Mouse (Mus musculus) cerebellum, postnatal 25 days (tissue): ENCODE measurements around the gene C3ar1.

ENCODE experiments used
- DNase-seq, 2 experiments: peaks; one replicate each; pipeline ENCODE4 v3.0.0; 2021; ENCODE audit warnings: mixed read lengths in 2 of 2

Gene C3ar1

DNA sequence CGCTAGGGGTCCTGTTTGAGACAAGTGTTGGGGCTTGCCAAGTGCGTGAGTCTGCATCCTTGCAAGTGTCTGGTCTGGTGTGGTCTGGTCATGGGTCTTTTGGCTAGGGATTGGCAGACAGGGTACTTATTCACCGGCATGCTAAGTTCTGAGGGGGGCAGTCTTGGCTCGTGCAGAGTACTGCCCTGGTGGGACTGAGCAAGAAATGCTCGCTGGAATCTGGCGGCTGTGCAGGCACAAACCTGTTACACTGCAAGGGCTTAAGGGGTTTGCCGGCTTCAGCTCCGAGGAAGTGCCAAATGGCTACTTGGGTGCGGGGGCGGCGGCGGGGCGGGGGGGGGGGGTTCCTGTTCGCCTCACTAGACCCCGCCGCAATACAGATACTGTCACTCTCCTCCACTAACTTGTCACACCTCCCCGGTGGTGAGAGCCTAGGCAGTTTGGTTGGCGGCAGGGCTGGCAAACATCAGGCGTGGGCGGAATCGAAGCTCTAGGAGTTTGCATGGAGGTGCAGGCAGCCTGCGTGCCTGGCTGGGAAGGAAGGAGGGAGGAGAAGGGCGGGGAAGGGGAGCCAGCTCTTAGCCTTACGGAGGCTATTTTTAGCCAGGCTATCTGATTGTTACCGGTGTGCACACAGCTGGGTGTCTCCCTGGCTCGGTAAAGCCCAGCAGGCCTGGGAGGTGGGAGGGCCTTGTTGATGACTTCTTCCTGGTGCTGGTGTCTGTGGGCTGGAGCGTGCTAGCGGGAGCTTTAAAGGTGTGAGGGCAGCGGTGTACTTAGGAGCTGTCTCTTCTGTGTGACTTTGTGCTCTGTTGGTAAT is 29.8 kb downstream of the C3ar1 start:
- peak; percentile 79 to 84 for DNase-seq

DNA sequence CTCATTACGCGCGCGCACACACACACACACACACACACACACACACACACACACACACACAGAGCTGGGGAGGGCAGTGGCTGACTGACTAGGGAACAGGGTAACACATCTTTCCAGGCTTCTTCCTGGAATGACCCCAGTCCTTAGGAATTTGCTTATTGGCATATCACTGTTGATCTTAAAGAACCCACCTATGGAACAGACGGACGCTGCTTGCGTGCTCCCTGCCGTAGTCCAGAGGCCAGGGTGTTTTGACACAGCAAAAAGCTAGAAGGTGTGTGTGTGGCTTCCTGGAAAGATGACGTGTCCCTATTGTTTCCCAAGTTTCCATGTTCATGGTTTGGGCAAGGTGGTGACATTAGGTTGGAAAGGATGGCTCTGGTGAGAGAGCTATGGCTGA is 30.8 kb downstream of the C3ar1 start:
- DNase-seq, result peak in 1 of 2 experiments; percentile 10

DNA sequence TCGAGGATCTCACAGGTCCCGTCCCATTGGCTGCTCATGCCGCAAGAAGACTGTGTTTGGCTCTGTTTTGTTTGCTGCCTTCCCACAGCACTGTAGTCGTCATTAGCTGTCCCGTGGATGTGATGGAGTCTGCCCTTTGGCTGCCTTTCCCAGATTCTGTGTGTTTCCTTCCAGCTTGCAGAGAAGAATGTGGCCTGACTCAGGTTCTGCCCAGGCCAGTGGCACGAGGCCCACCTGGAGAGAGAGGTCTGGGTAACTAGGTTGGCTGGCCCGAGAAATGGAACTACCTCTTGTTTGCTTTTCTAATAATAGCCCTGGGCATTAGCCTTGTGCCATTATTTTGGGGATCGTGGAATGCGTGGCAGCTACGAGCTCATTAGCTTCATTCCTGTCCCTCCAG is 31.9 kb downstream of the C3ar1 start:
- peak; percentile 55 to 68 for DNase-seq

DNA sequence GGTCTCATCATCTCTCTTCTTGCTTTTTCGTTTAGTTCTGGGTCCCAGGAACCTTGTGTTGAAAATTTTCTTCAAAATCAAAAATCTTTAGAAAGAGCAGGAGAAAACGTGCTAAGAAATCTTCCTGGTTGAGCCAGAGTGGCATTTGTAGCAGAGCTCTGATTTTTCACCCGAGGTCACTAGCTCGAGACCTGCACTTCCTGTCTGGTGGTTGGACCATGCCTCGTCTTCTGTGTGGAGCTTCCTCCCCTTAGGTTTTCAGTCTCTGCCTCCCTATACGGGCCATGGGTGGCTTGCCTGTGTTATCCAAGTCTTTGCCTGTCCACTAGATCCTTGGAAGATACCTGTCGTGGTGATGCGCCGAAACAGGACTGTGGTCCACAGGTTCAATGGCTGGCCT is 34.1 kb downstream of the C3ar1 start:
- DNase-seq, result peak in 1 of 2 experiments; percentile 10

DNA sequence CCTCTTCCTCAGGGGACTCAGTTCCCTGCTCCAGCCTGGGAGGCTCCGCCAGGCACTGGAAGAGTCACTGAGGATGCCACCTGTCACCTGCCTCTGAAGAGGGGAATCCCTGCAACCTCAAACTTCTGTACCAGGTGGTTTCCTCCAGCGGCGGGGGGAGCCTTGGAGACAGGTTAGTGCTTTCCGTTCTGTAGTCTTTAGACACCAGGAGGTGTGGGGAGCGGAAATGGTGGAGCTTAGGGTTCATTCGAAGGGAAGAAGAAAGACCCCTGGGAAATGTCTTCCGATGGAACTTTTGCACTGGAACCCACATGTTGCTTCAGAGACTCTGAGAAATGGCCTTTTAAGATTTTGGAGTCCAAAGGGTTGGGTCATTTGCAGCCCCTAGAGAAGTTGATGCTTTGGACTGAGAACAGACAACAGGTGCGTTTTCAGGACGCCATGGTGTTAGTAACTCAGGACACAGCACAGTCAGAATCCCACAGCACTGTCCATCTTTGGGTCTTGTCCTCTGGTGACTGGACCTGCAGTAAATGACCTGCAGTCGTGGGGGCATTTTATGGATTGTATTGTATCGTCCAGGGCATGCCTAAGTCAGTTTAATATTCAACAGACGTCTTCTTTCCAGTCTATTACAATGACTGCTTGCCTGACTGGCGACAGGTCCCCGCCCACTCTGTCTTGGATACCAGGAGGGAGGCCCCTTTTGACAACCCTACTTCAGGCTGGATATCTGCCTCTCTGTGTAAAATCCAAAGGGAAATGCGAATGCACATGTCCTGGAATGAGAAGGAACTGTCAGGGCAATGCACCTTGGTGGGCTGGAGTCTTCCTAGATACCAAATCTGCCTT is 34.9 kb downstream of the C3ar1 start:
- peak in 1 of 2 experiments; percentile 27 for DNase-seq

DNA sequence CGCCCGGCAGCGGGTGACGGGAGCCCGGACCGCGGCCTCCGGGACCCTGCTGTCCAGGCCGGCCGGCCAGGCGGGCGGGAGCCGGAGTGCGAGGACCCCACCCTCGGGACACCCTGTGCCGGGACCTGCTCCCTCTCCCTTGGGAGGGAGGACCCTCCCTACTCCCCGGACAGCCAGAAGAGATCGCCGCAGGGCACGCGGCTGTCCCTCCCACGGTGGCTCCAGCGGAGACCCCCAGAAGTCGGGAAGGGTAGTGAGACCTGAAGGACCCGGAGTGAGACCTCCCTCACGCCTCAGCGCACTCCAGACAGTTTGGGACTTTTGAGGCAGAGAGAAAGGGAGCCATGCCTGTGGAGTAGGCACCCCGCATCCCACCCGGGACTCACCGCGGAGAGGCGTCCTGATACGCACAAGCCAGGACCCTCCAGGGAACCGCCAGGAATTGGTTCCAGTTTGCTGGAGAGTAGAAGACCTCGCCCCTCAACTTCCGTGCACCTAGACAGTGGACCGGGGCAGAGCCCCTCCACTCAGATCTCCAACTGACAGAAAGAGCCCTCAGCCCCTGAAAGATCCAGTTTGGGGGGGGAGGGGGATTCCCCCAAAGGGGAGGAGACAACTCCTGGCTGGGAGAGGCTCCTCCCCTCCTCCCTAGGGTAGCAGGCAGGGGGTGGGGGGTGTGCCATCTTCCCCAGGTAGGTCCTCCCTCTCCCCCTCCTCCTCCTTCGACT is 35.7 kb downstream of the C3ar1 start:
- DNase-seq, result peak in 1 of 2 experiments; percentile 48

DNA sequence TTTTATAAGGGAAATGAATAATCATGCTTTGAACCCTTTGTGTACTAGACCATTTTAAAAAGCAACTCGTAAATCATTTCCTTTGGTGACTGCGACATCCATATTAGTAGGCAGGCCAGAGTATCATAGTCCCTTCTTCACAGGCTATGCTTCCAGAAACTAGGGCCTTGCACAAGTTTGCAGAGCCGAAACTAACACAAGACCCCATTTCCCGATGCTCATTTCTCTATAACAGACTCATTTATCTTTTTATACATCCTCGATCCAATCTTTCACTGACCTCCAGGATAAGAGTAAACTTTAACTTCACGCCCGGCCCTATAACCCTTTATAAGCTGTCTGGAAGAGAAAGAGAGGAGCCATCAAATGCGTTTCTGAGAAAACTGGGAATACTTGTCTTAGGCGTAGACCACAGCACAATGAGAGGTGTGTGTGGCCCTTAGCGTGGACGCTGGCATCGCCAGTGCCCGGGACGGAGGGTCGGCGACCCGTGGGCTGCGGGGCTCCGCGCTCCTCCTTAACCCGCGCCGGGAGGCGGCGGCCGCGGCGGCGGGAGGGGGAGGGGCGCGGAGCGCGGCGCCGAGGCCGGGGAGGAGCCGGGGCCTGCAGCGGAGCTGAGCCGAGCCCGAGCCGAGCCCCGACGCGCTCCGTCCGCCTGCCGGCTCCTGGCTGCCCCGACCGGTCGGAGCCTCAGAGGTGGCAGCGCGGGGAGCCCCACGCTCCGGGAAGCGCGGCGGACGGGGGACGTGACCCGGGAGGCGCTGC is 36.5 kb downstream of the C3ar1 start, which contains the start of gene Foxj2:
Gene Foxj2 (plus strand): TSS at position 609 of the 765 bp plus-strand sequence.
- DNase-seq, result peak; percentile 86 to 89

DNA sequence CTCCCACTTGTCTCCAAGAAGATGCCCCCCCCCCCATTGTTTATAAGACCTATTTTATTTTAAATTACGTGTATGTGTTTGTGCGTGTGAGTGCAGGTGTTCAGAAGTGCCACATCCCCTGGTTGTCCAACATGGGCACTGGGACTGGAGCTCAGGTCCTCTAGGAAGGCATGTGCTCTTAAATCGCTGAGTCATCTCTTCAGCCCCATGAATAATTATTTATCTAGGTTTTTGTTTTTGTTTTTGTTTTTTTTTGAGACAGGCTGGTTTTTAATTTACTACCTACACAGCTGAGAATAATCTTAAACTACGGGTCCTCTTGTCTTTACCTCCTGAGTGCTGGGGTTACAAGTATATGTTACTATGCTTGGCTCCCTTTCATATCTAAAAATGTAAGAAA is 42.3 kb downstream of the C3ar1 start:
- DNase-seq, result no peak

DNA sequence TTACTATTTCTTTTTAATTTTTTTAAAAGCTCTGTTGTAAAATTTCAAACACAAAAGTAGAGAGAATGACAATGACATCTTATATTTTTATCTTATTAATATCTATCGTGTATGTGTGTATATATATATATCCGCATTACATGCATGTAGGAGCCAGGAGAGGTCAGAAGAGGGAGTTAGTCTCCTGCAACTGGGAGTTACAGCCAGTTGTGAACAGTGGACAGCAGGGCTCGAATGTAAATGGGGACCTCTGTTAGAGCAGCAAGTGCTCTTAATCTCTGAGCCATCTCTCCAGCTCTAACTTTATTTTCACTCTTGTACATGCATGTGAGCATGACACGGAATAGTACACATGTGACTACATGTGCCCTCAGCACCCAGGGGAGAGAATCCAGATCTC is 43.2 kb downstream of the C3ar1 start:
- no peak for DNase-seq

DNA sequence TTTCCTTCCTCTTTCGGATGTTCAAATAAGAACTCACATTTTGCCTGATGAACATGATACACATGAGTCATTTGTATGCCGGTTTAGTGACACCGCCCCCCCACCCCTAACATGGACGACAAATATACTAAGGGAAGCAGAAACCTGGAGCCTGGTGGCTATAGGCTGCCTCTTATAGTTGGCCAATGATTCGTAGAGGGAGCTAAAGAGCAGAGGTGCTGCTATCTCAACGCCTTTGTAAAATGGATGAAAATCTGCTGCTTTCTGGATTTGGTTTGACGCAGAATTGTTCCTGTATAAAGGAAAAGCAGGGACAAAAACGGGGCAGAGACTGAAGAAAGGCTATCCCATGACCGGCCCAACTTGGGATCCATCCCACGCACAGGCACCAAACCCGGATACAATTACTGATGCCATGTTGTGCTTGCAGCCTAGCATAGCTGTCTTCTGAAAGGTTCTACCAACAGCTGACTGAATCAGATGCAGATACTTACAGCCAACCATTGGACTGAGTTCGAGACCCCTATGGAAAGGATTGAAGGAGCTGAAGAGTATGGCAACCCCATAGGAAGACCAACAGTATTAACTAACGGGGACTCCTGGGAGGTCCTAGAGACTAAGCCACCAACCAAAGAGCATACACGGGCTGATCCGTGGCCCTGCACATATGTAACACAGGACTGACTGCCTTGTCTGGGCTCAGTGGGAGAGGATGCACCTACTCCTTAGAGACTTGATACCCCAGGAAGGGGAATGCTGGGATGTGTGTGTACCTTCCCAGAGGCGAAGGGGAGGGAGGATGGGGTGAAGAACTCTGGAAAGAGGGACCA is 44.0 kb downstream of the C3ar1 start:
- DNase-seq, result peak; percentile 54 to 62

DNA sequence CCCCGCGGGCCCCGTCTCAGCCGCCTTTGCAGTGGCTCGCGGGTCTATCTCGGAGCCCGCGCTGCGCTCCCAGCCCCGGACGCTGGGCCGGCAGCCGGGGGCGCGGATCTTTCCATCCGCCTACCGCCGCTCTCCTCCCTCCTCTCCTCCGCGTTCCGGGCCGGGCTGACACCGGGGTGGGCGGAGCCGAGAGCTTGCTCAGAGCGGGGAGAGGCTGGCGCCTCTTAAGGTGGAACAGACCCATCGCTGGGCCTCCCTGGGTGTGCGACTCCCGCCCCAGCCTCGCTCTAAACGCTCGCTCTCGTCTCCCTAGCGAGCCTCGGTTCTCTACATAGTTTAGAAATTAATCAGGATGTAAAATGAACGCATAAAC is 44.7 kb downstream of the C3ar1 start:
- DNase-seq, result peak; percentile 94 to 95

DNA sequence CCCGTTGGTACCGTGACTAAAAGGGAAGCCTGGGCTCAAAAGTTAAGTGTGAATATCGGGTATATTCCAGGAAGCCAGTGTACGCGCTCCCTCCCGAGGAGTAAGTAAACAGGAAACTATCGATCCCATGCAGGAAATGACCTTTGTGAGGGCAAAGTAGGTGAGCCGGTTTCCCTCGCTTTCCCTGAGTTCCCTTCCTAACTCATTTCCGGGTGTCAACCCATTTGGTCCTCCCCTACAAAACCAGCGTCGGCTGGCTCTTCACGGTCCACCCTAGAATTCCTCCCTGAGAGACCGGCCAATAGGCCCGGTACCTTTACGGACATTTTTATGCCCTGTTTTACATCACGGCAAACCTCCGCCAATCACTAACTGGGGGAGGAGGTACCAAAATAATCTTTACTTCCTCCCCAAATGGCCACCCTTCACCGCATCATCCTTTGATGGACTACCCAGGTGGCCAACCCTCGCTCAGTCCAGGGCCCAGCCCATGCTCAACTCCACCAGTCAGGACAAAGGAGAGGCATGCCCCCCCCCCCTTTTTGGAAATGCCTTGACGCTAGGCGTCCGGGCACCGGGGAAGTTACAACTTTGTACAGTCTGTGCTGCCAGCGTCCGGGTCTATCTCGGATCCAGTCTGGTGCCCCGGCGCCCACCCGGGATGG is 45.2 kb downstream of the C3ar1 start:
- DNase-seq, result peak; percentile 96 to 97

DNA sequence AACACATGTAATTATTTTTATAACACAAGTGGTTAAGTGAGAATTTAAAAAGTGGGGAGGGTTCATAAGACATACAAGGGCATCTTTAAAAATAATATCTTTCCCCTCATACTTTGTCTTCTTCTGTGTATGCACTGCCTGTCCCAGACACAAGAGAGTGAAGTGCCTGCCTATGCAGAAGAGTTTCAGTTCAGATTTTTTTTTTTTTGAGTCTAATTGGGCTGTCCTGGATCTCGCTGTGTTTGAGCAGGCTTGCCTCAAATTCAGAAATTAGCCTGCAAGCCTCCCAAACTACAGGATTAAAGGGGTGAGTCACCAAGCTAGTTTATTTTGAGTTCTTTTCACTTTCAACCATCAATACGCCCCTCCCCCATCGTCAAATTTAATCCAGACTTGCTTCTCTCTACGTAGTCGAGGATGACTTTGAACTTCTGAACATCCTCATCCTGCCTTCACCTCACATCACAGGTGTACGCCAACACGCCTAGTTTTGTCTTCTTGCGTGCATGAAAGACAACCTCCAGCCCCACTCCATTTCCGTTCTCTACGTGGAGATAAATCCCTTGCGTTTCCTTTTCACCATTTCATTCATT is 45.8 kb downstream of the C3ar1 start:
- no peak for DNase-seq

DNA sequence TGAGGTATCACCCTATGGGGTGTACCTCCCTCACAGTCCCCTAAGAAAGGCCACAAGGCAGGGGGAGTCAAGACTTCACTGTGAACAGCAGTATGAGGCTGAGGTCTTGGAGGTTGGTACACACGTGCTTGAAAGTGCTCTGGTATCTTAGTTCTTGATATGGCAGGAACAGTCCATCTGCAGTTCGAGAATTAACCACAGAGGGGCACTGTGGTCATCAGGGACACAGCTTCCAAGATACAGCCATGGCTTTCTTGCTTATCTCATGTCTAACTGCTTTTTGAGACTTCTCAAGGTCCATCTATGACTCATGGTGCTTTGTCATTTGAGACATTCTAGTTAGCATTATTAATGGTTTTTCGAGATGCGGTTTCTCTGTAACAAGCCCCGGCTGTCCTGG is 51.5 kb downstream of the C3ar1 start:
- peak; percentile 83 to 91 for DNase-seq

DNA sequence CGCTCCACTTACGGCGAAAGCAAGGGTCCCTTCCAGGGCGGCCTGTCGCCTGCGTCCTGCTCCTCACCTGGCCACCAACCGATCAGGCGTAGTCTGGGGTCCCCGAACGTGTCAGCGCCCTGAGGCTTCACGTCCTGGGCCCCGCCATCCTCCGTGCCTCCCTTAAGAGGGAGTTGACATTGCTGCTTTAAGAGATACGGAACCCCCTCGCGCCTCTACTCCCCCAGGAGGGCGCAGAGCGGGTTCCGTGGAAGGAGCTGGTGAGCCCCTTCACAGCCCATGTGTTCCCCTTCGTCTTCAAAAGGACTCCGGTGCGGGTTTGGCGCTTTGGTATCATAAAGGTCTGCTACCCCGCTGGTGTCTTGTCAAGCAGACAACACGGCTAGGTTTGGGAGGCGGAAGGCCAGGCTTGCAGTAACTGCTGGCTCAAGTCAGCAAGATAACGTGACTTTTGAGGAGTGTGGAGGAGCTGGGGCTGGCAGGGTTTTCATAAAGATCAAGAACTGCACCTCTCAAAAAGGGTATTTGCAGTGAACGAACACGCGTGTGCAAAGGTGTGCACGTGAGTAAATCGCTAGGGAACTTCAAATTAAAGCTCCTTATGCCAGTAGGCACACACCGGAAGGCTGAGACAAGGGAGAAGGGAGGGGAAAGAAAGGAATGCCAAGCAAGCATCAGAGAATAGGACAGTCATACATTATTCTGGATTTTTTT is 54.0 kb downstream of the C3ar1 start:
- peak; percentile 68 to 72 for DNase-seq

DNA sequence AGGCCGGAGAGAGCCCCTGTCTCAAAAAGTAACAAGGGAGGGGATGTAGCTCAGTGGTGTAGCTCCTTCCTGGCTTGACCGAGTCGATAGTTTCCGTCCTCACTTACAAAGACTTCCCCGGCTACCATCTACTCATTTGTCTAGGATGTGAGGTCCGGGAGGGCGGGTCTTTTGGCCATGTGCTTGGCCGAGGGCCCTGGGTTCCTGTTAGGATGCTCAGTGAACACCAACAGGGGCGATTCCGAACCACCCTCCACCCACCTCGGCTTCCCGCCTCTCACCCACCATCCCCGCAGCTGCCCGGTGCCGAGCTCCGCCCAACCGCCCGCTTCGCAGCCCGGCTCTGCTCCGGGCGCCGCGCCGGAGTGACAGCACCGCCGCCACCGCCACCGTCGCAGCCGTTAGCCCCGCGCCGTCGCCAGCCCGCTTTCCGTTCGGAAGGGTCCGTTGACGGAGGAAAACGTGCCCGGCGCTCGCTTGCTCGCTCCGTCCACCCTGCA is 54.6 kb downstream of the C3ar1 start, which contains the start of gene Slc2a3:
Gene Slc2a3 (minus strand): TSS at position 340 of the 500 bp plus-strand sequence.
- DNase-seq, result peak; percentile 79 to 81

DNA sequence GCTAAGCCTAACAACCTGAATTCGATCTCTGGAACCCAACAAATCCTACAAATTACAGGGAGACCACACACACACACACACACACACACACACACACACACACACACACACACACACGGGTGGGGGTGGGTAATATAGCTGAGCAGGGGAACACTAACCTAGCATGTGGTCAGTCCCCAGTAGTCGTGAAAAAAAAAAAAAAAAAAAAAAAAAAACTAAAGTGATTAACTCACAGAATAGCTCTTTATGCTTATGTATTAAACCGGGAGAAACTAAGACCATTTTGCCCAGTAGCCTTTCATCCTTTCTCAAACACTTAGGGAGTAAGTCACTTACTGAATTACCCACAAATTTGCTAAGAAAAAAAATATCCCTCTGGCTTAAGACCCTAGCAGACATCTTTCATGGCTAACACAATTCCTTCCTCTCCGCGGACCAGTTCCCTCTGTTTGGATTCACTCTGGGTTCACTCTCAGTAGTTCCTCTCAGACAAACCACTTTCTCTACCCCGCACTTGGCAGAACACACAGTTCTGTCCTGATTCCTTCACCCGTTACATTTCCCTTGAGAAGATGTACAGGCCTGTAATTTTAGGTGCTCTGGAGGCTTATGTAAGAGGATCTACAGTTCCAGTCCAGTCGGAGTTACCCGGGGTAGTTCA is 55.2 kb downstream of the C3ar1 start:
- DNase-seq, result no peak
